Mouse (Mus musculus) G1E (cell line): ENCODE data around the gene Thoc2.

Source experiments
- CTCF ChIP-seq: IDR thresholded peaks from 2 replicates; pipeline ENCODE4 v1.5.1; 2012; ENCODE audit warnings: low read depth, low read length, inconsistent platforms, mixed read lengths
- GATA1 ChIP-seq: IDR thresholded peaks from 2 replicates; pipeline ENCODE4 v1.6.1; 2012; ENCODE audit warnings: borderline replicate concordance, low read length, inconsistent platforms, mixed read lengths
- GATA2 ChIP-seq: IDR thresholded peaks from 2 replicates; pipeline ENCODE4 v1.6.1; 2012; ENCODE audit warnings: low read depth, low read length, inconsistent platforms, borderline replicate concordance
- POLR2AphosphoS5 ChIP-seq: IDR thresholded peaks from 2 replicates; pipeline ENCODE4 v1.6.1; 2012; ENCODE audit warnings: low read depth, low read length, inconsistent platforms; ENCODE audit not compliant: insufficient replicate concordance
- TAL1 ChIP-seq: conservative IDR thresholded peaks from 2 replicates; pipeline ENCODE4 v1.6.1; 2012; ENCODE audit warnings: low read depth, low read length, inconsistent platforms, mixed read lengths

GRCm38 (mm10) chrX:41910981-41911380, 9.5 kb downstream of the Thoc2 start:
- TF ChIP-seq CTCF (no peak), GATA1 (no peak), POLR2AphosphoS5 (no peak), TAL1 (no peak), GATA2 (no peak)
